Mouse (Mus musculus) erythroblast, embryonic 14.5 days (primary cell): Measurements from ENCODE around the gene Chst11.

ENCODE experiments used
- GATA1 ChIP-seq: IDR thresholded peaks from 2 replicates; pipeline ENCODE4 v1.6.1; 2012; ENCODE audit warnings: low read length, inconsistent platforms, mixed read lengths
- TAL1 ChIP-seq: IDR thresholded peaks from 3 replicates; pipeline ENCODE4 v1.6.1; 2012; ENCODE audit warnings: low read length, inconsistent platforms, mixed read lengths

DNA sequence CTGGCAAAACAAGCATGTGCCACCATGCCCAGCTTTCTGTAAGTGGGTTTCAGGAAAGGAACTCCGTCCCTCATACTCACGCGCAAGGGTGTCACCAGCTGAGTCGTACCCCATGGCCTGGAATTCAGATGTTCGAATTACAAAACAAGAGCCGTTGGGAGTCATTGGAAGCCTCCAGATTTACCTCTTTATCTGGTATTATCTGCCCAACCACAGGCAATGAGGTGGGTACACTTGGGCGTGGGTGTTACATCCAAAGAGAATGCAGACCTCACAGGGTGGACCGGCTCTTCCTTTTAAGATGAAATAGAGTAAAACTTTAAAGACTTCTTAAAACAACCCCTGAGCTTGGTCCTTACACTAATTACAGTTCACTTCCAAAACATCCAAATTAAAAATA, 200.9 kb downstream of the Chst11 start:
- no peak for TF ChIP-seq TAL1
- TF ChIP-seq GATA1 = no peak
